Comparison of ENCODE assay signal across 14 mouse cellular contexts in the genomic region with DNA sequence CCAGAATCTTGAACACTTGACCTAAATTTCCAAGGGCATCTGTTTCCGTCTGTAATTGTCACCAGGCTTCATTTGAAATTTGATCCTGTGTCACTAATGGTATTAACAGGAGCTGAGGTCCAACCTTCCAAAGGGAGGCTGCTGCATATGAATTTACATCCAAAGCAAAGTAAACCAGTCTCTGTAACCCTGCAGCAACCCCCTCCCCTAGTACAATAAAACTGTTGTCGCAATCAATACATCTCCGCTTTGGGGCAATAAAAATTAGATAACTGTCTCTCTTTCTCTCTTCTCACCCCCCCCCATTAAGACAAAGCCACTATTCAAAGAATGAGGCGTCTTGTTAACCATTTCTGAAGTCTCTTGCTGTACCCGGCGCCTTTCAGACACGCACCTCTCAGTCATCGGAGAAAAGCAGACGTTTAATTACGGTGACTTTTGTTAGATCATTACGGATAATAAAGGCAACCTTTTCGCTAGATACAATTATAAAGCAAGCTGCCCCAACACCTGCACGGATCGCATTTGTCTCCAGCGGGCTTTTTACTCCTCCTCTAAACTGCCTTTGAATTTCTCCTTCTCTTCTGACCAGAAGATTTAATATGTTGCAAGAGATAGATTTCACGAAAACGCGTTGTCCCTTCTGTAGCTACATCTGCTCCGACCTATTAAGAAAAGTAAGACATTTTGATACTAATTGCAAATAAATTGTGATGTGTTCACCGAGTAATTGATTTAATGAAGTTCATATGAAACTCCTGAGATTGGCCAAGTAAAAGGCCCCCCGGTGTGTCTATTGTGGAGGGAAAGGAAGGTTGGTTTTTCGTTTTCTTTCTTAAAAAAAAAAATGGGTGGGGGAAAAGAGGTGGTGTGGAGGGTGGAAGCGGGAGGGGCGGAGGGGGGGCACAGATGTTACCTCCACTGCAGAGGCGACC.
DNase-seq lines count a peak whose midpoint lies in the region; ATAC-seq and TF ChIP-seq lines count a peak whose summit lies in the region.
"Had no signal": no experiment of that assay in that cellular context is flagged by ENCODE, and none has a peak within 500 bp of the region (broad histone marks: within the 10 kb centered on the region; RNA-seq: fewer than 3 reads in every experiment).

No protein-coding gene starts in this region.

- ATAC-seq in midbrain, embryonic 12.5 days (ENCODE audit: low FRiP score, low read depth): no peak
- ATAC-seq in midbrain, embryonic 16.5 days: no peak
- ATAC-seq in forebrain, embryonic 14.5 days: no peak
- ATAC-seq in hindbrain, postnatal 0 days: no peak
- no peak for ATAC-seq in erythroblast, adult 5-6 weeks (replicated peaks; ENCODE audit: low FRiP score, poor library complexity, severe bottlenecking)
- ATAC-seq: intestine, embryonic 15.5 days had no signal

- peaks cover 15% of the 10 kb centered on the region; the same call in 1 of the 2 replicates for H3K27me3 ChIP-seq in midbrain, embryonic 12.5 days
- H3K27me3 ChIP-seq in midbrain, embryonic 16.5 days (ENCODE audit: control insufficient read depth, insufficient read depth, low read depth, low read length): no peaks in the 10 kb centered on the region; the same call in 1 of the 2 replicates
- peaks cover 9% of the 10 kb centered on the region; the same call in 1 of the 2 replicates for H3K27me3 ChIP-seq in forebrain, embryonic 14.5 days (replicated peaks; ENCODE audit: control insufficient read depth, insufficient read depth, low read length)
- H3K27me3 ChIP-seq in hindbrain, postnatal 0 days (ENCODE audit: insufficient read depth, low read length): no peaks in the 10 kb centered on the region

- no peak for TF ChIP-seq CTCF in hindbrain, postnatal 0 days (IDR thresholded peaks at IDR 0.05; ENCODE audit: low read depth)

- 25% methylated on average over 25 of the region's 25 CpGs for WGBS in midbrain, embryonic 12.5 days
- WGBS in midbrain, embryonic 16.5 days: 23% methylated on average over 25 of the region's 25 CpGs
- WGBS in forebrain, embryonic 14.5 days: 27% methylated on average over 25 of the region's 25 CpGs
- WGBS in hindbrain, postnatal 0 days: 28% methylated on average over 25 of the region's 25 CpGs

- H3K9ac ChIP-seq in midbrain, embryonic 12.5 days (replicated peaks): no peak overlapping the region
- no peak overlapping the region for H3K9ac ChIP-seq in midbrain, embryonic 16.5 days (ENCODE audit: low read depth, low read length)
- no peak overlapping the region for H3K9ac ChIP-seq in forebrain, embryonic 14.5 days (ENCODE audit: low read length)
- no peak overlapping the region for H3K9ac ChIP-seq in hindbrain, postnatal 0 days (replicated peaks; ENCODE audit: low read length)
- H3K9ac ChIP-seq: embryonic facial prominence, embryonic 13.5 days; intestine, embryonic 15.5 days; liver, embryonic 13.5 days had no signal

- DNase-seq in forebrain, embryonic 14.5 days (ENCODE audit: low spot score): peak; percentile 10
- no peak for DNase-seq in hindbrain, postnatal 0 days (ENCODE audit: low spot score)
- DNase-seq in retina, embryonic 14.5 days (ENCODE audit: low spot score): peak; percentile 78
- DNase-seq in cerebellum, postnatal 4 days (ENCODE audit: low spot score in 2 of 2): no peak
- DNase-seq: adrenal gland, postnatal 10 days; cerebellum, adult 9-11 months; gastrocnemius, postnatal 10 days; liver, embryonic 13.5 days had no signal

- H3K27ac ChIP-seq in midbrain, embryonic 12.5 days (replicated peaks): no peak overlapping the region
- H3K27ac ChIP-seq in midbrain, embryonic 16.5 days (ENCODE audit: low read length): no peak overlapping the region
- H3K27ac ChIP-seq in forebrain, embryonic 14.5 days (ENCODE audit: low read depth, low read length): no peak overlapping the region
- peak overlapping the region; percentile 41; the same call in 1 of the 2 replicates for H3K27ac ChIP-seq in hindbrain, postnatal 0 days
- H3K27ac ChIP-seq: embryonic facial prominence, embryonic 13.5 days; intestine, embryonic 15.5 days; kidney, postnatal 0 days; liver, embryonic 13.5 days had no signal

- no peak overlapping the region for H3K4me3 ChIP-seq in midbrain, embryonic 12.5 days
- H3K4me3 ChIP-seq in midbrain, embryonic 16.5 days (ENCODE audit: low read depth, low read length): no peak overlapping the region
- no peak overlapping the region for H3K4me3 ChIP-seq in forebrain, embryonic 14.5 days (ENCODE audit: low read depth, low read length)
- no peak overlapping the region for H3K4me3 ChIP-seq in hindbrain, postnatal 0 days (ENCODE audit: low read length)
- H3K4me3 ChIP-seq: embryonic facial prominence, embryonic 13.5 days; intestine, embryonic 15.5 days; liver, embryonic 13.5 days had no signal

- no peaks in the 10 kb centered on the region for H3K4me1 ChIP-seq in midbrain, embryonic 12.5 days
- no peaks in the 10 kb centered on the region for H3K4me1 ChIP-seq in midbrain, embryonic 16.5 days (ENCODE audit: control insufficient read depth, insufficient read depth, low read length)
- no peaks in the 10 kb centered on the region for H3K4me1 ChIP-seq in forebrain, embryonic 14.5 days (ENCODE audit: control insufficient read depth, insufficient read depth, low read length)
- H3K4me1 ChIP-seq in hindbrain, postnatal 0 days (ENCODE audit: insufficient read depth, low read length): no peaks in the 10 kb centered on the region
- H3K4me1 ChIP-seq: embryonic facial prominence, embryonic 13.5 days; intestine, embryonic 15.5 days; liver, embryonic 13.5 days had no signal

- H3K4me2 ChIP-seq in midbrain, embryonic 12.5 days (replicated peaks): peak overlapping the region; percentile 46
- H3K4me2 ChIP-seq in midbrain, embryonic 16.5 days (ENCODE audit: low read length): no peak overlapping the region
- H3K4me2 ChIP-seq in forebrain, embryonic 14.5 days (ENCODE audit: low read length): peak overlapping the region; percentile 12; the same call in 1 of the 2 replicates
- peak overlapping the region; percentile 17; the same call in 1 of the 2 replicates for H3K4me2 ChIP-seq in hindbrain, postnatal 0 days (ENCODE audit: low read depth, low read length)
- H3K4me2 ChIP-seq: embryonic facial prominence, embryonic 13.5 days; intestine, embryonic 15.5 days; liver, embryonic 13.5 days had no signal

- H3K36me3 ChIP-seq in midbrain, embryonic 12.5 days: no peaks in the 10 kb centered on the region
- no peaks in the 10 kb centered on the region for H3K36me3 ChIP-seq in midbrain, embryonic 16.5 days (ENCODE audit: control insufficient read depth, insufficient read depth, low read length)
- H3K36me3 ChIP-seq in forebrain, embryonic 14.5 days (ENCODE audit: control insufficient read depth, insufficient read depth, low read length): no peaks in the 10 kb centered on the region
- no peaks in the 10 kb centered on the region for H3K36me3 ChIP-seq in hindbrain, postnatal 0 days (ENCODE audit: insufficient read depth, low read length)
- H3K36me3 ChIP-seq: embryonic facial prominence, embryonic 13.5 days; intestine, embryonic 15.5 days; liver, embryonic 13.5 days had no signal

- no peaks in the 10 kb centered on the region for H3K9me3 ChIP-seq in midbrain, embryonic 12.5 days
- H3K9me3 ChIP-seq in midbrain, embryonic 16.5 days (replicated peaks; ENCODE audit: control insufficient read depth, low read length, poor library complexity, severe bottlenecking): no peaks in the 10 kb centered on the region
- H3K9me3 ChIP-seq in forebrain, embryonic 14.5 days (replicated peaks; ENCODE audit: control insufficient read depth, low read length): no peaks in the 10 kb centered on the region
- no peaks in the 10 kb centered on the region for H3K9me3 ChIP-seq in hindbrain, postnatal 0 days (ENCODE audit: low read length)
- H3K9me3 ChIP-seq: embryonic facial prominence, embryonic 13.5 days; intestine, embryonic 15.5 days; liver, embryonic 13.5 days had no signal

Comparison
In these comparisons a context has a peak if more than half of its experiments do, and no peak if none do; other contexts are left out.
1. DNase-seq: peak in forebrain, embryonic 14.5 days (single experiment) and retina, embryonic 14.5 days (single experiment); none in hindbrain, postnatal 0 days (single experiment) and cerebellum, postnatal 4 days (0 of 2).